Comparison of ENCODE assay signal across 8 mouse cellular contexts in genomic region chr4:116123602-116124519, GRCm38 (mm10). TPM values are rescaled to one million over a fixed set of nuclear protein-coding genes. Genes with fewer than 3 reads are reported as not detected.
DNase-seq lines count a peak whose midpoint lies in the region; ATAC-seq and TF ChIP-seq lines count a peak whose summit lies in the region.

Gene Rad54l, minus strand, starts transcription at chr4:116123690.
Gene Pomgnt1, plus strand, starts transcription at chr4:116123840.

- WGBS in bone marrow, adult 2 months, result 3% methylated on average over 24 of the region's 24 CpGs
- WGBS in embryonic facial prominence, embryonic 14.5 days, result 5% methylated on average over 24 of the region's 24 CpGs

- H3K36me3 ChIP-seq in embryonic facial prominence, embryonic 14.5 days (ENCODE audit: control insufficient read depth, insufficient read depth, low read length), result no peaks in the 10 kb centered on the region

- 0 out of 2 replicates have a peak, but pooled peaks have one; percentile 11 for TF ChIP-seq CTCF in bone marrow, adult 2 months (IDR thresholded peaks at IDR 0.05; ENCODE audit: control insufficient read depth, insufficient read depth, low read length)

- H3K4me3 ChIP-seq in bone marrow, adult 2 months (replicated peaks; ENCODE audit: control insufficient read depth, low read depth, low read length), result peak within 1 kb of the TSS; percentile 74
- H3K4me3 ChIP-seq in embryonic facial prominence, embryonic 14.5 days (ENCODE audit: low read depth, low read length), result peak within 1 kb of the TSS; percentile 63

- H3K27me3 ChIP-seq in embryonic facial prominence, embryonic 14.5 days (replicated peaks; ENCODE audit: control insufficient read depth, insufficient read depth, low read length), result no peaks in the 10 kb centered on the region

- peak; percentile 70 to 72 for DNase-seq in B cell, adult 2 months
- peak; percentile 98 for DNase-seq in embryonic facial prominence, embryonic 14.5 days (ENCODE audit: low spot score)
- peak; percentile 76 for DNase-seq in heart, adult 8-10 months (ENCODE audit: low spot score)
- peak; percentile 77 to 81 for DNase-seq in kidney, adult 8-10 months
- DNase-seq in liver, result peak; percentile 92
- peak; percentile 37 to 51 for DNase-seq in monocyte, adult 2 months (ENCODE audit: low read depth in 1 of 2, low spot score in 2 of 2)
- DNase-seq in spleen, postnatal 14 days (ENCODE audit: low spot score in 2 of 2), result peak; percentile 58 to 70

- peak within 1 kb of the TSS; percentile 80 for H3K4me2 ChIP-seq in embryonic facial prominence, embryonic 14.5 days (ENCODE audit: low read depth, low read length)

- H3K9ac ChIP-seq in embryonic facial prominence, embryonic 14.5 days (ENCODE audit: low read depth, low read length), result peak within 1 kb of the TSS; percentile 76

- no peaks in the 10 kb centered on the region; the same call in none of the 2 replicates for H3K4me1 ChIP-seq in bone marrow, adult 2 months (ENCODE audit: control insufficient read depth, insufficient read depth, low read length)
- peaks cover 6% of the 10 kb centered on the region for H3K4me1 ChIP-seq in embryonic facial prominence, embryonic 14.5 days (ENCODE audit: control insufficient read depth, insufficient read depth, low read length)

- TF ChIP-seq POLR2A in bone marrow, adult 2 months (IDR thresholded peaks at IDR 0.05; ENCODE audit: borderline replicate concordance, control insufficient read depth, low read depth, low read length), result peak; percentile 38; the same call in 1 of the 2 replicates

- peak within 1 kb of the TSS; percentile 8; the same call in 1 of the 2 replicates for H3K27ac ChIP-seq in bone marrow, adult 2 months (ENCODE audit: control insufficient read depth, insufficient read depth, low read depth, low read length, poor library complexity)
- H3K27ac ChIP-seq in embryonic facial prominence, embryonic 14.5 days (replicated peaks; ENCODE audit: low read depth, low read length), result peak within 1 kb of the TSS; percentile 8; the same call in 1 of the 2 replicates

- no peaks in the 10 kb centered on the region for H3K9me3 ChIP-seq in embryonic facial prominence, embryonic 14.5 days (ENCODE audit: control insufficient read depth, low read length)

- ATAC-seq in embryonic facial prominence, embryonic 14.5 days (ENCODE audit: low read depth), result peak; percentile 98

RNA-seq across cellular contexts. Expression of gene Rad54l, which starts in this region (rescaled TPM):
- polyA plus RNA-seq in bone marrow, adult 2 months (2011; ENCODE audit: insufficient read depth, insufficient read length, low replicate concordance, missing spikeins), result 22.4 and 25.9 TPM in 2 replicates
- polyA plus RNA-seq in embryonic facial prominence, embryonic 14.5 days (2014; fragmentation: Nextera tagmentation; extraction: Ambion mirVana), result 20.7 and 22.6 TPM in 2 replicates
- under 1 TPM; 0.06 to 0.53 (median 0.17) TPM for total RNA-seq in heart, adult 8-10 months (2022)

RNA-seq across cellular contexts. Expression of gene Pomgnt1, which starts in this region (rescaled TPM):
- 6.8 and 14.5 TPM in 2 replicates for polyA plus RNA-seq in bone marrow, adult 2 months (2011; ENCODE audit: insufficient read depth, insufficient read length, low replicate concordance, missing spikeins)
- 60.4 and 62.7 TPM in 2 replicates for polyA plus RNA-seq in embryonic facial prominence, embryonic 14.5 days (2014; fragmentation: Nextera tagmentation; extraction: Ambion mirVana)
- total RNA-seq in heart, adult 8-10 months (2022), result 10 to 100 TPM; 58.8 to 63.2 (median 62.0) TPM

Comparison
In these comparisons a context has a peak if more than half of its experiments do, and no peak if none do; other contexts are left out.
1. Peak in every context shown above with its lines: DNase-seq, ATAC-seq, H3K4me3 ChIP-seq and H3K27ac ChIP-seq.
2. DNase-seq: peak in every context shown above with its lines; median percentile 98 in embryonic facial prominence, embryonic 14.5 days; 92 in liver; 79 in kidney, adult 8-10 months; 76 in heart, adult 8-10 months; 71 in B cell, adult 2 months; 64 in spleen, postnatal 14 days; 44 in monocyte, adult 2 months.